Mouse (Mus musculus) hindbrain, embryonic 12.5 days (tissue): ENCODE data around the gene Parp11. TPM values are rescaled to one million over a fixed set of nuclear protein-coding genes. Genes with fewer than 3 reads are reported as not detected.
"Not testable (repeated sequence)": the region's sequence is repeated elsewhere in the genome, so short reads cannot be mapped to it uniquely, and the experiment has no call there.

ENCODE experiments used
- ATAC-seq: fragments of 200-750 bp; cut with Nextera tagmentation; 2 replicates; pipeline ENCODE4 v1.8.0; 2017; ENCODE audit warnings: moderate TSS enrichment; ENCODE audit not compliant: low FRiP score
- H3K27ac ChIP-seq: fragments of 300-500 bp; sonication (generic); 2 replicates; pipeline ENCODE4 v1.5.1; 2016; ENCODE audit warnings: mild to moderate bottlenecking
- H3K27me3 ChIP-seq: fragments of 300-500 bp; sonication (generic); 2 replicates; pipeline ENCODE4 v1.6.1; 2016; ENCODE audit warnings: mild to moderate bottlenecking
- H3K36me3 ChIP-seq: fragments of 300-500 bp; sonication (generic); 2 replicates; pipeline ENCODE4 v1.6.1; 2016; ENCODE audit warnings: mild to moderate bottlenecking
- H3K4me1 ChIP-seq: fragments of 300-500 bp; sonication (generic); 2 replicates; pipeline ENCODE4 v1.6.1; 2016
- H3K4me2 ChIP-seq: fragments of 300-500 bp; sonication (generic); replicated peaks from 2 replicates; pipeline ENCODE4 v1.6.1; 2016; ENCODE audit warnings: mild to moderate bottlenecking
- H3K4me3 ChIP-seq: fragments of 300-500 bp; sonication (generic); 2 replicates; pipeline ENCODE4 v1.5.1; 2016; ENCODE audit warnings: mild to moderate bottlenecking
- H3K9ac ChIP-seq: fragments of 300-500 bp; sonication (generic); 2 replicates; pipeline ENCODE4 v1.6.1; 2016; ENCODE audit warnings: mild to moderate bottlenecking, moderate library complexity
- H3K9me3 ChIP-seq: fragments of 300-500 bp; sonication (generic); replicated peaks from 2 replicates; pipeline ENCODE4 v1.6.1; 2016; ENCODE audit warnings: mild to moderate bottlenecking
- WGBS: fragments of 180-500 bp; shearing (Covaris S2); methylation state at CpG from one replicate; pipeline ENCODE4 v1.1.7; 2016; 5-methylcytosine and 5-hydroxymethylcytosine counted together
- polyA plus RNA-seq: library from polyadenylated mRNA; unstranded; fragments of >200 nt; fragmentation: Nextera tagmentation; extraction: Ambion mirVana; gene quantifications from 2 replicates; pipeline ENCODE4 v1.2.1, GENCODE M21; 2016

Gene Parp11
- polyA plus RNA-seq, 1 experiment from 2014 or later: 58.8 TPM

DNA sequence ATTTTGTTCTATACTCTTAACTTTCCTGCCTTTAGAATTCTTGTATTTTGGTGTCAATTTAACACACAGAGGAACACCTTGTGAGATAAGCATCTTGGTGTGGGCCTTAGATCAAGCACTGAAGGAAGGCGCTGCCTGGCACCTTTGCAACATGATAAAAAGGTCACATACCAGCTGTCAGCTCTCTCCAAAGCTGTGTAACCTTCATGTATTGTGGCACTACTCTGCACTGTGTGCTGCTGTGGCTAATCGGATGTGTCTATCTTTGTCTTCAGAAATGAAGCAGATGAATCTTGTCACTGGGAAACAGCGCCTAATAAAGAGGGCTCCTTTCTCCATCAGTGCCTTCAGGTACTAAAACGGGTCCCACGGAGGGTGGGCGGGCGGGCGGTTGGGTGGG lies 27.3 kb downstream of the Parp11 start:
- WGBS: 84% methylated on average over 8 of the region's 8 CpGs

DNA sequence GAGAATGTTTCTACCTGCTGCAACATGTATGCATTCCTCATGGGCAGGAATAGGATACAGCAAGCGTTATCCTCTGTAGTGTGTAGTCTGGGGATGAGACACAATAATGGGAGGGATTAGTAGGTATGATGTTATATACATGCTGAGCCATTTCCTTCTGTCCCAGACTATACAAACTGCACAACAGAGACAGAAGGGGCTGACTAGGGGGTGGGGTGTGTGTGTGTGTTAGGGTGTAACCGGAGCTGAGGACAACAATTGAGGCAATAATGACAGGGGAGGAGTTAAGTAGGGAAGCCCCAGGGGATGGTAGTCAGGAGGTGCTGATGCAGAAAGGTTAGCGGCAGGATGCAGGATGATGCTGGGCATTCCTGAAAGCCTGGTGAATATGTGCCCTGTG lies 28.6 kb downstream of the Parp11 start:
- 52% methylated on average over 3 of the region's 3 CpGs for WGBS
- Histone ChIP-seq H3K27ac (no peak overlapping the region), H3K36me3 (peaks cover 48% of the 10 kb centered on the region), H3K4me1 (0 out of 2 replicates have a peak, but pooled peaks cover 4% of the 10 kb centered on the region), H3K27me3 (no peaks in the 10 kb centered on the region), H3K9me3 (0 out of 2 replicates have a peak, but pooled peaks cover 2% of the 10 kb centered on the region), H3K4me3 (no peak overlapping the region), H3K9ac (no peak overlapping the region), H3K4me2 (no peak overlapping the region)
- ATAC-seq: no peak

More for the DNA sequence above, 27.3 kb downstream of the Parp11 start:
- no peak for ATAC-seq
- H3K9me3 ChIP-seq: no peaks in the 10 kb centered on the region
- no peak overlapping the region for H3K9ac ChIP-seq
- no peak overlapping the region for H3K27ac ChIP-seq
- H3K4me2 ChIP-seq: no peak overlapping the region
- no peaks in the 10 kb centered on the region for H3K27me3 ChIP-seq
- no peak overlapping the region for H3K4me3 ChIP-seq
- H3K4me1 ChIP-seq: 0 out of 2 replicates have a peak, but pooled peaks cover 4% of the 10 kb centered on the region
- peaks cover 50% of the 10 kb centered on the region for H3K36me3 ChIP-seq

DNA sequence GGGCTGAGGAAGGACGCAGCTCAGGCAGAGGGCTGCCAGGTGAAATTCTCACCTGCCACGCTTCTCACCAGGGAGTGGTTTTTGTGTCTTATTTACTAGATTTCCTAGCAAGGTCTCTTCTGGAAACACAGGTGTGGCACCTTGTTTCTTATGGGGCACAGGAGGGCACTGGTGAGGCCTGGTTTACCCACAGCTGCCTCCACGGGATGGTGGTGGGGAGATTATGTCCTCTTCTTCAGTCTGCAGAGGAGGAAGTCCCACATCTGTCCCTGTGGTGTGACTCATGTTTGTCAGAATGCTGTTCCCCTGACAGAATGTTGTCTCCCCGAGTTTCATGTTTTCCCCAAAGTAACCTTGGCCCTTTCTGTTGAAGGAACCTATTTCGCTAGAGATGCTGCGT lies 44.4 kb downstream of the Parp11 start:
- peaks cover 4% of the 10 kb centered on the region; the same call in 1 of the 2 replicates for H3K9me3 ChIP-seq
- no peak overlapping the region for H3K4me2 ChIP-seq
- no peaks in the 10 kb centered on the region for H3K27me3 ChIP-seq
- peaks cover 21% of the 10 kb centered on the region for H3K36me3 ChIP-seq
- H3K27ac ChIP-seq: no peak overlapping the region
- H3K9ac ChIP-seq: no peak overlapping the region
- ATAC-seq: no peak
- 85% methylated on average over 6 of the region's 6 CpGs for WGBS
- H3K4me3 ChIP-seq: no peak overlapping the region
- H3K4me1 ChIP-seq: peaks cover 11% of the 10 kb centered on the region

DNA sequence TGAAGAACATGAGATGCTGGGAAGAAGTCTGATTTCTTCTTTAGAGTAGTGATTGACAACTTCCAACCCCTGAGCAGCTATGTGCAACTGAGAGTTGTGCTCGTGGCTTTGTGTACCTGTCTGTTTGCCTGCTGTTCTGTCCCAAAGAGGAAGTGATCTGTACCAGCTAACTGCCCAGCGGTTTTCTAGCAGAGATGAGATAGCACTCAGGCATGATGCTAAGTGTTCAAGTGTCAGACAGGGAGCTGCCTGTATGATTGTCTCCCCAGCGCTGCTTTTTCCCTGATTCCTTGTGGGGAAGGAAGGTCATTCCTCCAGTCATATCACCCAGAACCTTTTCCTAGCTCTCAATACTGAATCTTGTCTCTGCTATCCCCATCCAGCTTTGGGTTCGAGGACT lies 45.9 kb downstream of the Parp11 start:
- Histone ChIP-seq H3K9ac (no peak overlapping the region), H3K4me3 (no peak overlapping the region), H3K27ac (no peak overlapping the region), H3K9me3 (no peaks in the 10 kb centered on the region), H3K36me3 (peaks cover 21% of the 10 kb centered on the region), H3K27me3 (no peaks in the 10 kb centered on the region), H3K4me1 (peaks cover 18% of the 10 kb centered on the region), H3K4me2 (no peak overlapping the region)
- WGBS: 83% methylated on average over 4 of the region's 4 CpGs
- ATAC-seq: no peak

DNA sequence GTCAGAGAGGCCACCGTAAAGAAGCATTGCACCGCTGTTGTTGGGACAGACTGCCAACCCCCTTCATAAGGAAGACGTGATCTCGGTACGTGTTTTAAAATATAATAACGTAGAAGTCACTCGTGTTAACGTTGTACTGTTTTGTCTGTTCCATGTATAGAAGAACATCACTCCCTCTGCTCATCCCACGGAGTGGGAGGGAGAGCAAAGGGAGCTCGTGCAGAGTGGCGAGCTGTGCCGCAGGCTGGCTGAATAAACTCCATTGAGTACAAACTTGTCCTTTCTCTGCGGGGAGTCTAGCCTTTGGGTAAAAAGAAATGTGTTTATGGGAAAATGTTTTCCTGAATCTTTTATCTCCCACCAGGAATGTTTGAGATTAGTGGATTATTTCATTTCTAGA lies 47.1 kb downstream of the Parp11 start:
- Histone ChIP-seq H3K27me3 (no peaks in the 10 kb centered on the region), H3K27ac (no peak overlapping the region), H3K36me3 (peaks cover 21% of the 10 kb centered on the region), H3K4me3 (no peak overlapping the region), H3K4me2 (no peak overlapping the region), H3K9ac (no peak overlapping the region), H3K4me1 (peaks cover 18% of the 10 kb centered on the region), H3K9me3 (no peaks in the 10 kb centered on the region)
- 69% methylated on average over 13 of the region's 13 CpGs for WGBS
- ATAC-seq: no peak

DNA sequence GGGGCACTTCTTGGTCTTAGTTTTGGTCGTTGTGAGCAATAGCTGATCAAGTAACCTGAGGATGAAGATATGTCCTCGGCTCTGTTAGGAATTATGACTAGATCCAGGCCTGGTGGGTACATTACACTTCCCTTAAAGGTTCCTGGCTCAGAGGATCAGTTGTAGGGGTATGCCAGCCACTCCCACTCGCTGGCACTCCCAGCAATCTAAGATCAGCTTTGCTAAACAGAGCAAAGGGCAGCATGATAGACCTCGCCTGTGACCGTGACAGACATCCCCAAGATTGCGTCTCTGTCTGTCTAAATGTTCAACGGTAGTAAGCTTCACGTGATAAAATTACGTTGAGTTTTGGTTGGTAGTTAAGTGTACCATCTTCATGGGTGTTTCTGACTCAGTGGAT lies 47.7 kb downstream of the Parp11 start:
- H3K9ac ChIP-seq: no peak overlapping the region
- no peak overlapping the region for H3K27ac ChIP-seq
- H3K27me3 ChIP-seq: no peaks in the 10 kb centered on the region
- H3K36me3 ChIP-seq: peaks cover 21% of the 10 kb centered on the region
- no peak overlapping the region for H3K4me3 ChIP-seq
- H3K9me3 ChIP-seq: no peaks in the 10 kb centered on the region
- peaks cover 18% of the 10 kb centered on the region for H3K4me1 ChIP-seq
- 89% methylated on average over 9 of the region's 9 CpGs for WGBS
- no peak overlapping the region for H3K4me2 ChIP-seq
- no peak for ATAC-seq

DNA sequence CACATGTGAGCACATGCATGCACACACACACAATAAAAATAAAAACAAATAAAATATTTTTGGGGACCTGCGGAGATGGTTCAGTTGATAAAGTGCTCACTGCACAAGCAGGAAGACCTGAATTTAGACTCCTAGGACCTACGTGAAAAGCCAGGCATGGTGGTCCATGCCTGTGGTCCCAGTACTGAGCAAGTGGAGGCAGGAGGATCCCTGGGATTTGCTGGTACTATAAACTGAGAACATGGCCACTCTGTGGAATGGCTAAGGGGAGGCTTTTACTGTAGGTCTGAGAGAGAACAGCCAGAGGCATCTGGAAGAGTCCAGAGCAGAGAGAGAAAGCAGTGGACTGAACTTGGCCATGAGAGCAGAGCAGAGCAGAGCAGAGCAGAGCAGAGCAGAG lies 48.6 kb downstream of the Parp11 start:
- Histone ChIP-seq H3K9ac (no peak overlapping the region), H3K4me1 (peaks cover 20% of the 10 kb centered on the region), H3K9me3 (no peaks in the 10 kb centered on the region), H3K36me3 (peaks cover 15% of the 10 kb centered on the region), H3K4me3 (no peak overlapping the region), H3K27me3 (no peaks in the 10 kb centered on the region), H3K27ac (no peak overlapping the region; the same call in 1 of the 2 replicates), H3K4me2 (no peak overlapping the region)
- no peak for ATAC-seq
- 91% methylated on average over 2 of the region's 2 CpGs for WGBS

DNA sequence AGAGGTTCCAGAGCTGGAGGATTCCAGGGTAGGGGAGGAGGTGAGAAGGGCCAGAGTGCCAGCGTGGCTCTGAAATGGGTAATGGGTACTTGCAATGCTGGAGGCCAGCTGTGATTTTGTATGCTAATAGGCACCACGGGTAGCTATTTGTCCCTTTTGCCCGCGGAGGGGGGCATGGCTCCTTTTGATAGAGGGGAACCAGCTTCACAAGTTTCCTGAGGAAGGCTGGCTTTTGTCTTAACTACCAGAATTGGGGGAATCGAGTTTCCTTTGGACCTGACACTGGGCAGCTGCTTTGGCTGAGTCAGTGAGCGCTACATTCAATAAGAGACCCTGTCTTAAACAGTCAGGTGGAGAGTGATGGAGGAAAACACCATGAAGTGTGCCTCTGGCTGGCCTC lies 49.2 kb downstream of the Parp11 start:
- Histone ChIP-seq H3K36me3 (peaks cover 14% of the 10 kb centered on the region), H3K4me3 (no peak overlapping the region), H3K4me2 (no peak overlapping the region), H3K9ac (no peak overlapping the region), H3K9me3 (no peaks in the 10 kb centered on the region), H3K4me1 (peaks cover 20% of the 10 kb centered on the region), H3K27me3 (no peaks in the 10 kb centered on the region), H3K27ac (no peak overlapping the region)
- whole genome bisulfite sequencing: 9% methylated on average over 6 of the region's 6 CpGs
- ATAC-seq: no peak

DNA sequence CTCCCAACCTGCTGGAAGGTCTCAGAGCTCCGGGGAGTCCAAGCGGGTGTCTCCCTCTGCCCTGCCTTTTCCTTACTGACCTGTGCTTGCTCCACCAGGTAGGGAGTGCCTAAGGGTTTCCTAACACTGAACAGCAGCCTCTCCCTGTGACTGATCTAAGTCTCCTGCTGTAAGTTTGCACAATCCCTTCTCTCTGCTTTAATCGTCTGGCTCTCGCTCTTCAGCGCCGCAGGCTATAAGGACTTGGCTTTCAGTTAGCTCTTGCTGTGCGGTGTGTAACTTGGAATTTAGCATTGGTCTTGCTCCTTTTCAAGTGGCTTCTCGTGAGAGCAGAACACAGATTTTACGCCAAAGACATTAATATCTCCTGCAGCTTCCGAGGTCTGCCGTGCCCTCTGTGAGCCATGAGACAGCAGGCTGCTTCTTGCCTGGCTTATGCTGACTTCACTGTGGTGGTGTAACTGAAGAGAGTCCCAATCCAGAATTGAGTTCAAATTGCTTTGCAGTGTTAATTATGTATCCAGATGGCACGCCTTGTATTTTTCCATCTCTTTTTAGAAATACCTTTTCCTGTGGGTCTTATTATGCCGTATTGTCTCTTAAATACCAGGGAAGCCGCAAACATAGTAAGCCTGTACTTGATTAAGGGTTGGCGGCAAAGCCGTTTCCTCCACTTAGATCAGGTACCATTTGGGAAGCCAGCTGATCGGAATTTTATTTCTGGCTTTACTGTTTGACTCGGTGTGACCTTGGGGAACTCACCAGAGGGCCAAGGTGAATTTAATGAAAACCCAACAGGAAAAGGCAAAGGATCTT lies 50.4 kb downstream of the Parp11 start:
- Histone ChIP-seq H3K9ac (no peak overlapping the region), H3K4me3 (no peak overlapping the region), H3K4me2 (no peak overlapping the region), H3K36me3 (peaks cover 5% of the 10 kb centered on the region), H3K4me1 (peaks cover 20% of the 10 kb centered on the region), H3K27ac (no peak overlapping the region), H3K9me3 (no peaks in the 10 kb centered on the region), H3K27me3 (no peaks in the 10 kb centered on the region)
- 74% methylated on average over 18 of the region's 18 CpGs for WGBS
- ATAC-seq: no peak

DNA sequence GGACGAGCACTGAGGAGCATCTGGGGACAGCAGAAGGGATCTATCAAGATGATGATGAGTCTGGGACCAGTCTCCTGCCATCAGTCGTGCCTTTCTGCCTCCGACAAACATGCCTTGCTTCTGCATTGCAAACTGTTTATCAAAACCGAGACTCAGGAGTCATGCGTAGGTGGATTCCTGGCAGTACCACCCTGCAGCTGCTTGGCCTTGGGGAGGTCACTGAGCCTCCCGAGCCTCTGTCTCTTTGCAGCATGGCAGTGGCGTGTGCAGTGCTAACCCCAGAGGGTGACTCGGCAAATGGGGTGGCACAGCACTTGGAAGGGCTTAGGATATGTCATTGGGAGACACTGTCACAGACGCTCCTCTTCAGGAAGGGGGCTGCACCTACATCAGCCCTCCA lies 53.5 kb downstream of the Parp11 start:
- Histone ChIP-seq H3K4me3 (no peak overlapping the region), H3K27me3 (no peaks in the 10 kb centered on the region), H3K4me2 (no peak overlapping the region), H3K9ac (no peak overlapping the region), H3K27ac (no peak overlapping the region), H3K9me3 (no peaks in the 10 kb centered on the region), H3K4me1 (peaks cover 16% of the 10 kb centered on the region), H3K36me3 (no peaks in the 10 kb centered on the region)
- 63% methylated on average over 9 of the region's 9 CpGs for WGBS
- ATAC-seq: no peak

DNA sequence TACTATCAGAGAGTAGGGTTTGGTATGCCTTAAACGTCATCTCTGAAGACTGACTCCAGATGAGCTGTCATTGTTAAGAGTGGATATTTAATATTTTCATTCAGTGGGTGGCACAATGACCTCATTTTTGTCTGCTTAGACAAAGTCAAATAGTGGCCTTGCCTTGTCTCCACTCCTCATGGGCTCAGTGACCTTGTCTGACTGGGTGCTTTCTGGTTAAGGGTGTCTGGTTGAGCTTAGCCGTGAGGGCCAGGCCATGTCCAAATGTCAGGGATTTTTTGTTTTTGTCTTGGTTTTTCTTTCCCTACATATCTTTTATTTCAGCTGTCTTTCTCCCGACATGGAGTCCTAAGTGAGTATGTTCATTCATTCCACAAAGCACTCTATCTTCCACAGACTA lies 54.2 kb downstream of the Parp11 start:
- H3K9me3 ChIP-seq: no peaks in the 10 kb centered on the region
- no peak overlapping the region for H3K4me3 ChIP-seq
- H3K36me3 ChIP-seq: no peaks in the 10 kb centered on the region
- ATAC-seq: no peak
- H3K4me2 ChIP-seq: no peak overlapping the region
- no peak overlapping the region for H3K27ac ChIP-seq
- H3K4me1 ChIP-seq: peaks cover 11% of the 10 kb centered on the region
- no peaks in the 10 kb centered on the region for H3K27me3 ChIP-seq
- WGBS: 84% methylated on average over 3 of the region's 3 CpGs
- no peak overlapping the region for H3K9ac ChIP-seq

DNA sequence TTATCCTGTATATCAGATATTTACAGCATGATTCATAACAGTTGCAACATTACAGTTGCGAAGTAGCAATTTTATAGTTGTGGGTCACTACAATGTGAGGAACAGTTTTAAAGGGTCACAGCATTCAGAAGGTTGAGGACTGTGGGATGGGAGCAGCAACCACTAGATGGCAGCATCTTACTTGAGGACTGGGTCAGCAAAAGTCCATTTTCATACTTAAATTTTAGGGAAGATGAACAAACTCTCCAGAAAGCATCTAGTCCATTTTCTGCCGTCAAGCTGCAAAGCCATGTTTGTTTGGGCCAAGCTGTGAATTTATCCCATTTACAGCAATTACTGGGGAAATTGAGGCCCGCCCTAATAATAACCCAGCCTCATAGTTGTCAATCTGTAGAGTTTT lies 55.9 kb downstream of the Parp11 start:
- H3K36me3 ChIP-seq: no peaks in the 10 kb centered on the region
- no peaks in the 10 kb centered on the region for H3K9me3 ChIP-seq
- 63% methylated on average over 3 of the region's 3 CpGs for WGBS
- no peak overlapping the region for H3K9ac ChIP-seq
- no peaks in the 10 kb centered on the region for H3K27me3 ChIP-seq
- no peak overlapping the region for H3K4me3 ChIP-seq
- no peak for ATAC-seq
- H3K4me2 ChIP-seq: no peak overlapping the region
- H3K4me1 ChIP-seq: 0 out of 2 replicates have a peak, but pooled peaks cover 2% of the 10 kb centered on the region
- H3K27ac ChIP-seq: no peak overlapping the region

DNA sequence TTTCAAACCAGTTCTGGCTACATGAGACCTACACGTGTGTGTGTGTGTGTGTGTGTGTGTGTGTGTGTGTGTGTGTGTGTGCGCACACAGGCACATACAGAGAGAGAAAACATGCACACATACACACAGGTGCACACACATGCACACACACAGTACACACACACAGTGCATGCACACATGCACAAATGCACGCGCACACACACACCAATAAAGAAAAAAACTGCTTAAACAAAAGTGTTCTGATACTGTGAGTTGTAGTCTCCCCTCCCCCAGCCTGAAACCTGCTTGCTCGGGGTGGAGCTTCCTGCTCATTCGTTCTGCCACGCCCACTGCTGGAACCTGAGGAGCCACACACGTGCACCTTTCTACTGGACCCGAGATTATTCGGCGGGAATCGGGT lies 67.1 kb downstream of the Parp11 start:
- H3K27ac ChIP-seq, ATAC-seq, H3K36me3 ChIP-seq, H3K9ac ChIP-seq, H3K4me1 ChIP-seq, H3K9me3 ChIP-seq, H3K4me2 ChIP-seq, H3K27me3 ChIP-seq, H3K4me3 ChIP-seq: not testable (repeated sequence)
- WGBS: 94% methylated on average over 6 of the region's 12 CpGs
